Mouse (Mus musculus) neural tube, embryonic 11.5 days (tissue): Measurements from ENCODE around the gene Asl. TPM values are rescaled to one million over a fixed set of nuclear protein-coding genes. Genes with fewer than 3 reads are reported as not detected.

Experiments used
- ATAC-seq: fragments of 200-750 bp; cut with Nextera tagmentation; 2 replicates; pipeline ENCODE4 v1.8.0; 2017; ENCODE audit warnings: moderate number of reproducible peaks, mild to moderate bottlenecking, moderate TSS enrichment, moderate library complexity; ENCODE audit not compliant: insufficient read depth, low FRiP score, low TSS enrichment
- DNase-seq: peaks from one replicate; pipeline ENCODE4 v3.0.0-alpha.2; 2015; ENCODE audit warnings: low spot score
- H3K27ac ChIP-seq: fragments of 300-500 bp; sonication (generic); 2 replicates; pipeline ENCODE4 v1.5.1; 2014; ENCODE audit warnings: low read depth, mild to moderate bottlenecking, low read length
- H3K27me3 ChIP-seq: fragments of 300-500 bp; sonication (generic); 2 replicates; pipeline ENCODE4 v1.6.1; 2014; ENCODE audit warnings: mild to moderate bottlenecking, low read length, mixed read lengths; ENCODE audit not compliant: control insufficient read depth, insufficient read depth
- H3K36me3 ChIP-seq: fragments of 300-500 bp; sonication (generic); 2 replicates; pipeline ENCODE4 v1.6.1; 2014; ENCODE audit warnings: mild to moderate bottlenecking, low read length, moderate library complexity, mixed read lengths; ENCODE audit not compliant: control insufficient read depth, insufficient read depth
- H3K4me1 ChIP-seq: fragments of 300-500 bp; sonication (generic); 2 replicates; pipeline ENCODE4 v1.6.1; 2014; ENCODE audit warnings: low read length, mixed read lengths; ENCODE audit not compliant: control insufficient read depth, insufficient read depth
- H3K4me2 ChIP-seq: fragments of 300-500 bp; sonication (generic); 2 replicates; pipeline ENCODE4 v1.6.1; 2014; ENCODE audit warnings: low read depth, mild to moderate bottlenecking, moderate library complexity
- H3K4me3 ChIP-seq: fragments of 300-500 bp; sonication (generic); 2 replicates; pipeline ENCODE4 v1.5.1; 2014; ENCODE audit warnings: low read depth, low read length
- H3K9ac ChIP-seq: fragments of 300-500 bp; sonication (generic); 2 replicates; pipeline ENCODE4 v1.6.1; 2014; ENCODE audit warnings: mild to moderate bottlenecking, low read length
- H3K9me3 ChIP-seq: fragments of 300-500 bp; sonication (generic); 2 replicates; pipeline ENCODE4 v1.6.1; 2016; ENCODE audit warnings: low read length; ENCODE audit not compliant: control insufficient read depth
- WGBS: fragments of 180-500 bp; shearing (Covaris S2); extraction: QIAGEN DNeasy Blood & Tissue Kit; methylation state at CpG from one replicate; pipeline ENCODE4 v1.1.7; 2014; 5-methylcytosine and 5-hydroxymethylcytosine counted together
- polyA plus RNA-seq: library from polyadenylated mRNA; unstranded; fragments of >200 nt; fragmentation: Nextera tagmentation; extraction: Ambion mirVana; gene quantifications from 2 replicates; pipeline ENCODE4 v1.2.1, GENCODE M21; 2014

The Asl gene
- polyA plus RNA-seq, 1 experiment from 2014 or later = 30.8 TPM

GRCm38 (mm10) chr5:130023067-130023766 is 5.8 kb downstream of the Asl start:
- Histone ChIP-seq H3K4me2 (no peak overlapping the region; the same call in none of the 2 replicates), H3K9ac (no peak overlapping the region), H3K4me3 (no peak overlapping the region; the same call in 1 of the 2 replicates), H3K9me3 (no peaks in the 10 kb centered on the region), H3K27ac (no peak overlapping the region), H3K36me3 (no peaks in the 10 kb centered on the region), H3K4me1 (no peaks in the 10 kb centered on the region), H3K27me3 (no peaks in the 10 kb centered on the region)
- DNase-seq = no peak
- ATAC-seq = no peak
- WGBS = 45% methylated on average over 12 of the region's 12 CpGs

GRCm38 (mm10) chr5:130022366-130022765 is 6.7 kb downstream of the Asl start:
- no peak overlapping the region for H3K9ac ChIP-seq
- no peaks in the 10 kb centered on the region for H3K27me3 ChIP-seq
- no peaks in the 10 kb centered on the region for H3K9me3 ChIP-seq
- WGBS = 80% methylated on average over 7 of the region's 7 CpGs
- H3K27ac ChIP-seq = no peak overlapping the region
- H3K4me3 ChIP-seq = no peak overlapping the region
- ATAC-seq (no peak), DNase-seq (no peak)
- no peak overlapping the region for H3K4me2 ChIP-seq
- H3K4me1 ChIP-seq = no peaks in the 10 kb centered on the region
- H3K36me3 ChIP-seq = no peaks in the 10 kb centered on the region

- ATAC-seq (no peak), DNase-seq (no peak)
- 76% methylated on average over 5 of the region's 5 CpGs for WGBS
- no peaks in the 10 kb centered on the region for H3K27me3 ChIP-seq
- H3K9ac ChIP-seq = no peak overlapping the region
- H3K4me1 ChIP-seq = no peaks in the 10 kb centered on the region
- no peak overlapping the region for H3K4me2 ChIP-seq
- H3K27ac ChIP-seq = no peak overlapping the region
- H3K4me3 ChIP-seq = no peak overlapping the region
- H3K9me3 ChIP-seq = no peaks in the 10 kb centered on the region
- no peaks in the 10 kb centered on the region for H3K36me3 ChIP-seq
Observed at GRCm38 (mm10) chr5:130021361-130021966, 7.6 kb downstream of the Asl start.

GRCm38 (mm10) chr5:130019461-130019860 is 9.6 kb downstream of the Asl start:
- no peak overlapping the region for H3K9ac ChIP-seq
- no peaks in the 10 kb centered on the region for H3K27me3 ChIP-seq
- no peak overlapping the region for H3K27ac ChIP-seq
- no peak overlapping the region for H3K4me2 ChIP-seq
- H3K36me3 ChIP-seq = peaks cover 3% of the 10 kb centered on the region
- WGBS = 79% methylated on average over 8 of the region's 8 CpGs
- no peaks in the 10 kb centered on the region for H3K9me3 ChIP-seq
- ATAC-seq = no peak
- DNase-seq = no peak
- no peaks in the 10 kb centered on the region for H3K4me1 ChIP-seq
- no peak overlapping the region for H3K4me3 ChIP-seq

GRCm38 (mm10) chr5:130015104-130015503 is 13.9 kb downstream of the Asl start:
- Histone ChIP-seq H3K27me3 (no peaks in the 10 kb centered on the region), H3K27ac (no peak overlapping the region), H3K4me1 (no peaks in the 10 kb centered on the region), H3K4me2 (no peak overlapping the region), H3K36me3 (peaks cover 3% of the 10 kb centered on the region), H3K9me3 (no peaks in the 10 kb centered on the region), H3K9ac (no peak overlapping the region), H3K4me3 (no peak overlapping the region)
- no peak for DNase-seq
- ATAC-seq = no peak
- 95% methylated on average over 3 of the region's 3 CpGs for WGBS

GRCm38 (mm10) chr5:130010961-130011360 is 18.1 kb downstream of the Asl start:
- Histone ChIP-seq H3K4me3 (no peak overlapping the region), H3K4me2 (no peak overlapping the region), H3K36me3 (peaks cover 2% of the 10 kb centered on the region), H3K4me1 (no peaks in the 10 kb centered on the region), H3K27me3 (no peaks in the 10 kb centered on the region), H3K27ac (no peak overlapping the region), H3K9ac (no peak overlapping the region), H3K9me3 (no peaks in the 10 kb centered on the region)
- ATAC-seq = no peak
- no peak for DNase-seq
- 95% methylated on average over 5 of the region's 5 CpGs for WGBS

GRCm38 (mm10) chr5:130009784-130010183 is 19.3 kb downstream of the Asl start:
- WGBS = 98% methylated on average over 4 of the region's 4 CpGs
- DNase-seq = no peak
- no peaks in the 10 kb centered on the region for H3K4me1 ChIP-seq

GRCm38 (mm10) chr5:130008034-130008590 is 20.9 kb downstream of the Asl start:
- Histone ChIP-seq H3K36me3 (no peaks in the 10 kb centered on the region), H3K9ac (no peak overlapping the region), H3K4me3 (no peak overlapping the region), H3K27me3 (no peaks in the 10 kb centered on the region), H3K4me2 (no peak overlapping the region), H3K9me3 (peaks cover 3% of the 10 kb centered on the region; the same call in 1 of the 2 replicates), H3K27ac (no peak overlapping the region), H3K4me1 (peaks cover under 1% of the 10 kb centered on the region; the same call in 1 of the 2 replicates)
- ATAC-seq (no peak), DNase-seq (no peak)
- 83% methylated on average over 6 of the region's 6 CpGs for WGBS

More at GRCm38 (mm10) chr5:130009784-130010183, 19.3 kb downstream of the Asl start:
- no peak for ATAC-seq
- Histone ChIP-seq H3K9me3 (peaks cover under 1% of the 10 kb centered on the region; the same call in 1 of the 2 replicates), H3K27me3 (no peaks in the 10 kb centered on the region), H3K9ac (no peak overlapping the region), H3K36me3 (no peaks in the 10 kb centered on the region), H3K4me3 (no peak overlapping the region), H3K27ac (no peak overlapping the region), H3K4me2 (no peak overlapping the region)
